ENCODE assay signal across 9 mouse cellular contexts in the genomic region with DNA sequence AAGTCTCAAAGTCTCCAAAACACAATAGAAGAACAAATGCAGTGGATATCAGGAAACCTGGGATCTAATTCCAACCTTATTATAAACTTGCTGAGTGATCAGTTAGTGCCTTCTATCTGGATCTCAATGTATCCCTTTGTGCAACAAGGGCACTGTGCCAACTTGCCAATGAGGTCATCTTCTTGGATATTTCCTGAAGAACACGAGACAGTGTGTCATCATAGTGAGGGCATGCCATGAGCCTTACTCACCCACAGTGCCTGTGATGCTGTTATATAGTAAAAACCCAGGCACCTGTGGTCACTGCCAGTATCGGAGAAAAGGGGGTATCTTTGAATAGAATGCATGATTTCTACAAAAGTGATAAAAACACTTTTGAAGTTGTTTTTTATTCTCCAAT.
DNase-seq lines count a peak whose midpoint lies in the region; ATAC-seq and TF ChIP-seq lines count a peak whose summit lies in the region.
"Had no signal": no experiment of that assay in that cellular context is flagged by ENCODE, and none has a peak within 500 bp of the region (broad histone marks: within the 10 kb centered on the region; RNA-seq: fewer than 3 reads in every experiment).

No protein-coding gene starts in this region.

- DNase-seq in layer of hippocampus, adult 11-12 months (ENCODE audit: low spot score): peak; percentile 36
- DNase-seq in layer of hippocampus, postnatal 14 days (ENCODE audit: low spot score in 2 of 2): no peak
- DNase-seq in adrenal gland, adult (ENCODE audit: inconsistent age in 2 of 2, low spot score in 1 of 2): peak; percentile 86 to 91
- DNase-seq in fibroblast of lung, adult 2 months (ENCODE audit: low read depth): peak; percentile 46
- peak; percentile 18 for DNase-seq in lung, adult 2 months
- DNase-seq in forebrain, embryonic 11.5 days (ENCODE audit: low spot score): no peak
- DNase-seq in thymus, postnatal 10 days (ENCODE audit: low spot score in 2 of 2): no peak
- no peak for DNase-seq in natural killer cell, adult 2 months (ENCODE audit: low spot score in 2 of 2)

- no peak for ATAC-seq in forebrain, embryonic 11.5 days (replicated peaks; ENCODE audit: low FRiP score)

- H3K4me1 ChIP-seq in lung, adult 2 months (ENCODE audit: control insufficient read depth, insufficient read depth, low read length): peaks cover 5% of the 10 kb centered on the region
- no peaks in the 10 kb centered on the region for H3K4me1 ChIP-seq in forebrain, embryonic 11.5 days (replicated peaks; ENCODE audit: control insufficient read depth, insufficient read depth, low read length)

- TF ChIP-seq POLR2A in lung, adult 2 months (IDR thresholded peaks at IDR 0.05; ENCODE audit: borderline replicate concordance, extremely low read depth, low read depth, low read length): no peak

- H3K4me3 ChIP-seq in lung, adult 2 months (replicated peaks; ENCODE audit: extremely low read depth, low read depth, low read length): no peak overlapping the region
- H3K4me3 ChIP-seq in forebrain, embryonic 11.5 days (ENCODE audit: low read depth, low read length): no peak overlapping the region
- H3K4me3 ChIP-seq: embryonic facial prominence, embryonic 13.5 days had no signal

- H3K9me3 ChIP-seq in forebrain, embryonic 11.5 days (ENCODE audit: control insufficient read depth, low read length): no peaks in the 10 kb centered on the region
- H3K9me3 ChIP-seq: embryonic facial prominence, embryonic 13.5 days had no signal

- no peaks in the 10 kb centered on the region for H3K27me3 ChIP-seq in forebrain, embryonic 11.5 days (ENCODE audit: control insufficient read depth, insufficient read depth, low read length)
- H3K27me3 ChIP-seq: embryonic facial prominence, embryonic 13.5 days had no signal

- 44% methylated on average over 2 of the region's 2 CpGs for WGBS in lung, adult 2 months
- WGBS in forebrain, embryonic 11.5 days: 77% methylated on average over 2 of the region's 2 CpGs

- no peak overlapping the region for H3K4me2 ChIP-seq in forebrain, embryonic 11.5 days (ENCODE audit: low read depth, low read length, severe bottlenecking)

- H3K36me3 ChIP-seq in forebrain, embryonic 11.5 days (ENCODE audit: control insufficient read depth, insufficient read depth, low read length): no peaks in the 10 kb centered on the region
- H3K36me3 ChIP-seq: embryonic facial prominence, embryonic 13.5 days had no signal

- no peak for TF ChIP-seq CTCF in lung, adult 2 months (IDR thresholded peaks at IDR 0.05; ENCODE audit: insufficient read depth, low read length)

- H3K27ac ChIP-seq in forebrain, embryonic 11.5 days (ENCODE audit: low read depth, low read length): no peak overlapping the region
- H3K27ac ChIP-seq: embryonic facial prominence, embryonic 13.5 days had no signal

- H3K9ac ChIP-seq in forebrain, embryonic 11.5 days (ENCODE audit: low read length): no peak overlapping the region
- H3K9ac ChIP-seq: embryonic facial prominence, embryonic 13.5 days had no signal

Comparison
In these comparisons a context has a peak if more than half of its experiments do, and no peak if none do; other contexts are left out.
1. DNase-seq: peak in layer of hippocampus, adult 11-12 months (single experiment), adrenal gland, adult (2 of 2), fibroblast of lung, adult 2 months (single experiment) and lung, adult 2 months (single experiment); none in layer of hippocampus, postnatal 14 days (0 of 2), forebrain, embryonic 11.5 days (single experiment), thymus, postnatal 10 days (0 of 2) and natural killer cell, adult 2 months (0 of 2).